Mouse (Mus musculus) kidney, embryonic 15.5 days (tissue): ENCODE data around the gene Slc29a4. TPM values are rescaled to one million over a fixed set of nuclear protein-coding genes. Genes with fewer than 3 reads are reported as not detected.
A peak's percentile ranks its signal among the peaks of the same experiment; 100 is the strongest.

Experiments used
- ATAC-seq: fragments of 200-750 bp; cut with Nextera tagmentation; replicated peaks from 2 replicates; pipeline ENCODE4 v1.8.0; 2017; ENCODE audit warnings: moderate TSS enrichment; ENCODE audit not compliant: low FRiP score
- H3K27ac ChIP-seq: fragments of 300-500 bp; sonication (generic); 2 replicates; pipeline ENCODE4 v1.5.1; 2015; ENCODE audit warnings: mild to moderate bottlenecking, inconsistent platforms
- H3K27me3 ChIP-seq: fragments of 300-500 bp; sonication (generic); 2 replicates; pipeline ENCODE4 v1.6.1; 2015; ENCODE audit warnings: inconsistent platforms
- H3K36me3 ChIP-seq: fragments of 300-500 bp; sonication (generic); 2 replicates; pipeline ENCODE4 v1.6.1; 2015; ENCODE audit warnings: inconsistent platforms
- H3K4me1 ChIP-seq: fragments of 300-500 bp; sonication (generic); 2 replicates; pipeline ENCODE4 v1.6.1; 2015; ENCODE audit warnings: inconsistent platforms
- H3K4me2 ChIP-seq: fragments of 300-500 bp; sonication (generic); 2 replicates; pipeline ENCODE4 v1.6.1; 2015; ENCODE audit warnings: moderate library complexity, mild to moderate bottlenecking, inconsistent platforms
- H3K4me3 ChIP-seq: fragments of 300-500 bp; sonication (generic); replicated peaks from 2 replicates; pipeline ENCODE4 v1.5.1; 2015; ENCODE audit warnings: mild to moderate bottlenecking, inconsistent platforms
- H3K9ac ChIP-seq: fragments of 300-500 bp; sonication (generic); 2 replicates; pipeline ENCODE4 v1.6.1; 2015; ENCODE audit warnings: mild to moderate bottlenecking, inconsistent platforms
- H3K9me3 ChIP-seq: fragments of 300-500 bp; sonication (generic); replicated peaks from 2 replicates; pipeline ENCODE4 v1.6.1; 2016; ENCODE audit warnings: inconsistent platforms
- WGBS: fragments of 180-500 bp; shearing (Covaris S2); methylation state at CpG from one replicate; pipeline ENCODE4 v1.1.7; 2015; ENCODE audit warnings: mixed read lengths; 5-methylcytosine and 5-hydroxymethylcytosine counted together
- polyA plus RNA-seq: library from polyadenylated mRNA; unstranded; fragments of >200 nt; fragmentation: Nextera tagmentation; extraction: Ambion mirVana; gene quantifications from 2 replicates; pipeline ENCODE4 v1.2.1, GENCODE M21; 2015

Gene Slc29a4
- polyA plus RNA-seq, 1 experiment from 2014 or later: 6.4 TPM

GRCm38 (mm10) chr5:142719897-142720296 lies 27.6 kb downstream of the Slc29a4 start:
- 86% methylated on average over 13 of the region's 13 CpGs for WGBS
- ATAC-seq: no peak

GRCm38 (mm10) chr5:142723520-142724133 lies 31.3 kb downstream of the Slc29a4 start:
- ATAC-seq: peak; percentile 63
- no peak overlapping the region for H3K27ac ChIP-seq
- H3K27me3 ChIP-seq: no peaks in the 10 kb centered on the region
- H3K9me3 ChIP-seq: no peaks in the 10 kb centered on the region
- H3K9ac ChIP-seq: no peak overlapping the region
- H3K4me3 ChIP-seq: no peak overlapping the region
- peak overlapping the region; percentile 46 for H3K4me2 ChIP-seq
- H3K4me1 ChIP-seq: peaks cover 5% of the 10 kb centered on the region
- 6% methylated on average over 7 of the region's 7 CpGs for WGBS
- peaks cover 40% of the 10 kb centered on the region for H3K36me3 ChIP-seq

More at GRCm38 (mm10) chr5:142719897-142720296, 27.6 kb downstream of the Slc29a4 start:
- no peaks in the 10 kb centered on the region for H3K9me3 ChIP-seq
- H3K9ac ChIP-seq: no peak overlapping the region
- peaks cover 9% of the 10 kb centered on the region for H3K4me1 ChIP-seq
- no peak overlapping the region for H3K27ac ChIP-seq
- no peak overlapping the region for H3K4me2 ChIP-seq
- peaks cover 3% of the 10 kb centered on the region for H3K36me3 ChIP-seq
- H3K27me3 ChIP-seq: no peaks in the 10 kb centered on the region
- H3K4me3 ChIP-seq: no peak overlapping the region

GRCm38 (mm10) chr5:142724265-142724664 lies 32.0 kb downstream of the Slc29a4 start:
- Histone ChIP-seq H3K4me3 (no peak overlapping the region), H3K9me3 (no peaks in the 10 kb centered on the region), H3K36me3 (peaks cover 46% of the 10 kb centered on the region), H3K27me3 (no peaks in the 10 kb centered on the region), H3K9ac (no peak overlapping the region), H3K27ac (no peak overlapping the region), H3K4me2 (no peak overlapping the region), H3K4me1 (peaks cover 4% of the 10 kb centered on the region)
- WGBS: 90% methylated on average over 7 of the region's 7 CpGs
- ATAC-seq: no peak

DNA sequence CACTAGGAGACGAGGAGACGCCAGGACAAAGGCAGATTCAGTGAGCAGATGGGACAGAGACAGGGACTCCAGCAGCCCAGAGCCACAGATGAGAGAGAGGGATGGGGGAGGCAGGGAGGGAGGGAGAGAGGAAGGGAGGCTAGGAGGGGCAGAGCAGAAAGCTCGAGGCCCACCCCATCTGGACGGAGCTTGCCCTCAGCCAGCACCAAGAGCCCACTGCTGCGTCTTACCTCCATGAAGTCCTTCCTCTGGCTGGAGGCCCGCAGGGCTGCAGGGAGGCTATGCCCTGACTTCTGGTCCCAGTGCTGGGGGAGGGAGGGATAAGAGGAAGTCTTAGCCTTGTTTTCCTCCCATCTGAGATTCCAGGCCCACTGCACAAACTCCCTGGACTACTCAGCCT lies 34.4 kb downstream of the Slc29a4 start:
- Histone ChIP-seq H3K4me1 (peaks cover 4% of the 10 kb centered on the region), H3K9ac (no peak overlapping the region), H3K4me2 (no peak overlapping the region), H3K27ac (no peak overlapping the region), H3K4me3 (no peak overlapping the region), H3K9me3 (no peaks in the 10 kb centered on the region), H3K27me3 (no peaks in the 10 kb centered on the region), H3K36me3 (peaks cover 71% of the 10 kb centered on the region)
- ATAC-seq: no peak
- 84% methylated on average over 6 of the region's 6 CpGs for WGBS

GRCm38 (mm10) chr5:142728301-142728700 lies 36.0 kb downstream of the Slc29a4 start:
- no peak overlapping the region for H3K4me2 ChIP-seq
- 96% methylated on average over 16 of the region's 16 CpGs for WGBS

GRCm38 (mm10) chr5:142730295-142730694 lies 38.0 kb downstream of the Slc29a4 start:
- Histone ChIP-seq H3K4me3 (no peak overlapping the region), H3K27ac (no peak overlapping the region), H3K4me1 (no peaks in the 10 kb centered on the region), H3K4me2 (no peak overlapping the region), H3K9ac (no peak overlapping the region), H3K9me3 (no peaks in the 10 kb centered on the region), H3K27me3 (no peaks in the 10 kb centered on the region), H3K36me3 (peaks cover 100% of the 10 kb centered on the region)
- WGBS: 93% methylated on average over 12 of the region's 12 CpGs
- no peak for ATAC-seq

More at GRCm38 (mm10) chr5:142728301-142728700, 36.0 kb downstream of the Slc29a4 start:
- peaks cover 4% of the 10 kb centered on the region for H3K4me1 ChIP-seq
- no peaks in the 10 kb centered on the region for H3K9me3 ChIP-seq
- no peak overlapping the region for H3K4me3 ChIP-seq
- no peaks in the 10 kb centered on the region for H3K27me3 ChIP-seq
- no peak overlapping the region for H3K27ac ChIP-seq
- peaks cover 86% of the 10 kb centered on the region for H3K36me3 ChIP-seq
- H3K9ac ChIP-seq: no peak overlapping the region
- ATAC-seq: no peak

GRCm38 (mm10) chr5:142731916-142732315 lies 39.6 kb downstream of the Slc29a4 start:
- Histone ChIP-seq H3K27ac (no peak overlapping the region), H3K9me3 (no peaks in the 10 kb centered on the region), H3K36me3 (peaks cover 100% of the 10 kb centered on the region), H3K4me3 (no peak overlapping the region), H3K4me1 (no peaks in the 10 kb centered on the region), H3K9ac (no peak overlapping the region), H3K27me3 (no peaks in the 10 kb centered on the region), H3K4me2 (no peak overlapping the region)
- WGBS: 82% methylated on average over 11 of the region's 11 CpGs
- no peak for ATAC-seq

DNA sequence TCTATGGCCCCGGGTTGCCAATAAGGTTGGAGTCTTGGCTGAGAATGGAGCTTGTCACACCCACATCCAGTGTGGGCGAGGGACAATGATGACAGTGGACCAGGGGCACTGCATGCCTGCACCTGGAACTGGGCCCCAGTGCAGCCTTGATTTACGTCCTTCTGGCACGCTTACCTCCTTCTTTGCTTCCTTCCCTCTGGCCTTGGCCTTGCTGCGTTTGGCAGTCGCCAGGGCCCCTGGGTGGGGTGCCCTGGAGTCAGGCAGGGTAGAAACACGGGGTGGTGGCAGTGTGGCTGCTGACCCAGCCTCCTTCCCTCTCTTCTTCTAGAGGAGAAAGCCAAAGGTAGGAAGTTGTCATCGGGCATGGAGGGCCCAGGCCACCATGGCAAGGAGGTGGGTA lies 47.6 kb downstream of the Slc29a4 start:
- Histone ChIP-seq H3K4me3 (no peak overlapping the region), H3K4me1 (no peaks in the 10 kb centered on the region), H3K9me3 (no peaks in the 10 kb centered on the region), H3K4me2 (no peak overlapping the region), H3K9ac (no peak overlapping the region), H3K27ac (no peak overlapping the region), H3K36me3 (peaks cover 99% of the 10 kb centered on the region), H3K27me3 (no peaks in the 10 kb centered on the region)
- WGBS: 64% methylated on average over 8 of the region's 8 CpGs
- no peak for ATAC-seq

DNA sequence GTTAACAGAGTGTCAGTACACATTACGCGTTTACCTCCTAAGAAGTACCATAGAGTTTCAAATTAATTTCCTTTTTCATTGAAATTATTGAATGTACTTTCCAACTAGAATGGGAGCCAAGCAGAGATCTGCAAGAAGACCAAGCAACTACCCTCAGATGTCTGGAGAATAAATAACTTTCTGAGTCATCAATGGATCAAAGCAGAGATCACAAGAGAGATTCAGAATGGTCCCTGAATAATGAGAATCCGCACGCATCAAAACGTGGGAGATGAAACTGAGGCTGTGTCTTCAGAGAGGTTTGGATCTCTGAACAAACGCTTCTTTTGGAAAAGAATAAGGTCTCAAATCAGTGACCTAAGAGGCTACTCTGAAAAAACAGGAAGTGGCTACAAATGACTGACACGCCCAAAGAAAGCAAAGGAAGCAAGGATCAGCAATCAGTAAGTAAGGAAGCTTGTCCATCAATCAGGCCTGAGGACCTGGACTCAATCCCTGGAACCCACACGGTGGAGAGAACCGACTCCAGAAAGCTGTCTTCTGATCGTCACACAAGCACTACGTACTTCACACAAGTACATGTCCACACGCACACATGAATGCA lies 54.8 kb downstream of the Slc29a4 start:
- H3K4me2 ChIP-seq: no peak overlapping the region
- H3K4me1 ChIP-seq: no peaks in the 10 kb centered on the region
- no peak overlapping the region for H3K27ac ChIP-seq
- no peaks in the 10 kb centered on the region for H3K9me3 ChIP-seq
- H3K9ac ChIP-seq: no peak overlapping the region
- peaks cover 96% of the 10 kb centered on the region for H3K36me3 ChIP-seq
- no peaks in the 10 kb centered on the region for H3K27me3 ChIP-seq
- H3K4me3 ChIP-seq: no peak overlapping the region
- WGBS: 75% methylated on average over 12 of the region's 12 CpGs
- ATAC-seq: no peak

- no peak overlapping the region for H3K27ac ChIP-seq
- no peaks in the 10 kb centered on the region for H3K27me3 ChIP-seq
- 89% methylated on average over 11 of the region's 11 CpGs for WGBS
- no peak overlapping the region for H3K9ac ChIP-seq
- H3K36me3 ChIP-seq: peaks cover 90% of the 10 kb centered on the region
- ATAC-seq: no peak
- H3K4me3 ChIP-seq: no peak overlapping the region
- H3K4me1 ChIP-seq: peaks cover 19% of the 10 kb centered on the region
- no peak overlapping the region for H3K4me2 ChIP-seq
- no peaks in the 10 kb centered on the region for H3K9me3 ChIP-seq
These were observed 57.9 kb downstream of the Slc29a4 start for GRCm38 (mm10) chr5:142750173-142750572.

GRCm38 (mm10) chr5:142752241-142752640 lies 59.9 kb downstream of the Slc29a4 start:
- H3K36me3 ChIP-seq: peaks cover 93% of the 10 kb centered on the region
- 61% methylated on average over 13 of the region's 13 CpGs for WGBS

GRCm38 (mm10) chr5:142759786-142760185 lies 67.5 kb downstream of the Slc29a4 start:
- Histone ChIP-seq H3K4me2 (no peak overlapping the region), H3K36me3 (peaks cover 99% of the 10 kb centered on the region), H3K9me3 (no peaks in the 10 kb centered on the region), H3K27me3 (no peaks in the 10 kb centered on the region), H3K4me3 (no peak overlapping the region), H3K4me1 (peaks cover 14% of the 10 kb centered on the region), H3K27ac (no peak overlapping the region), H3K9ac (no peak overlapping the region)
- WGBS: 93% methylated on average over 8 of the region's 8 CpGs
- no peak for ATAC-seq

More at GRCm38 (mm10) chr5:142752241-142752640, 59.9 kb downstream of the Slc29a4 start:
- Histone ChIP-seq H3K9ac (no peak overlapping the region), H3K4me3 (no peak overlapping the region), H3K27ac (0 out of 2 replicates have a peak overlapping the region, but pooled peaks have one; percentile 34), H3K4me1 (peaks cover 30% of the 10 kb centered on the region), H3K27me3 (no peaks in the 10 kb centered on the region), H3K4me2 (no peak overlapping the region), H3K9me3 (no peaks in the 10 kb centered on the region)
- no peak for ATAC-seq
